ENCODE assay signal across 8 mouse cellular contexts in the genomic region with DNA sequence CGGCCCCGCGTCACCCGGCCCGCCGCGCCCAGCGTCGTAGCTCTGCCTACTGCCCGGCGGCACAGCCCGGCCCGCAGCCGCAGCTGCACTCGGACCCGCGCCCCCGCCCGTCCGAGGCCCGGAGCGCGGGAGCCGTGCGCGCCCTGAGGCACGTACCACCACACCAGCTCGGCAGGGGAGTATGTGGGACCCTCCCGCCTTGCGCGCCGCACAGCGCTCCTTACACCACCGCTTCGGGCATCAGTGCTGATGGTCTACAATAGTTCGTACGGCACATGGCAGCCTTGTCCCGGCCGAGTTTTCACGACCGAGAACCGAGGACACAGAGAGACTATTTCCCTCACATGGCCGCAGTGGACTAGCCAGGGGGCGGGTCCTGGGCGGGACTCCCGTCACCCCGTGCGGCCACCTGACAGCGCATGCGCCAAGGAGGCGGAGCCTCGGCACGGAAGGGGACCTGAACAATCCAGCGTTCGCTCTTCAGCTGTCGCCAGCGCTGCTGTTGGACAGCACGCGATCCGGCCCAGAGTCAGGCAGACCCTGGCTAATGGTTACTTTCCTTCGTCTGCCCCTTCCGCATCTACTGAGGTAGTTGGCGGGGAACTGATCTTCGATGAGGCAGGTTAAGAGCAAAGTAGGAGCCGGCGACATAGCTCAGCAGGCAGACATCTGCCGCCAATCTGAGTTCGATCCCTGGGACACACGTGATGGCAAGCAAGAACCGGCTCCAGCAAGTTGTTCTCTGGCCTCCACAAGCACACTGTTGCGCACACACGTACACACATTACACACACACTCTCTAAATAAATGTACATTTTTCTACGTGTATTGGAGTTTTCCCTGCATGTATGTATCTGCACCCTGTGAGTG. TPM values are rescaled to one million over a fixed set of nuclear protein-coding genes. Genes with fewer than 3 reads are reported as not detected.
A peak's percentile ranks its signal among the peaks of the same experiment; 100 is the strongest.
DNase-seq lines count a peak whose midpoint lies in the region; ATAC-seq and TF ChIP-seq lines count a peak whose summit lies in the region.

A gene (minus strand): TSS at position 389 of the 870 bp plus-strand sequence.

- H3K36me3 ChIP-seq in CH12.LX (replicated peaks in 1 of 2; ENCODE audit: control insufficient read depth in 1 of 2, insufficient read depth in 1 of 2, low read length in 1 of 2): peaks cover 14 to 33% of the 10 kb centered on the region in 2 experiments
- peaks cover 6% of the 10 kb centered on the region for H3K36me3 ChIP-seq in forebrain, embryonic 11.5 days (ENCODE audit: control insufficient read depth, insufficient read depth, low read length)
- H3K36me3 ChIP-seq in heart, embryonic 16.5 days (ENCODE audit: control insufficient read depth, insufficient read depth): peaks cover 19% of the 10 kb centered on the region
- peaks cover 33% of the 10 kb centered on the region for H3K36me3 ChIP-seq in liver, embryonic 15.5 days (replicated peaks)
- peaks cover 25% of the 10 kb centered on the region for H3K36me3 ChIP-seq in neural tube, embryonic 12.5 days

- no peak for TF ChIP-seq EP300 in CH12.LX (IDR thresholded peaks at IDR 0.05; ENCODE audit: low read length)

- H3K9me3 ChIP-seq in CH12.LX (replicated peaks; ENCODE audit: low read length): peaks cover 3% of the 10 kb centered on the region
- no peaks in the 10 kb centered on the region for H3K9me3 ChIP-seq in forebrain, embryonic 11.5 days (ENCODE audit: control insufficient read depth, low read length)
- no peaks in the 10 kb centered on the region for H3K9me3 ChIP-seq in heart, embryonic 16.5 days (replicated peaks; ENCODE audit: control insufficient read depth, low read length)
- no peaks in the 10 kb centered on the region for H3K9me3 ChIP-seq in liver, embryonic 15.5 days (replicated peaks)
- H3K9me3 ChIP-seq in neural tube, embryonic 12.5 days: no peaks in the 10 kb centered on the region

- TF ChIP-seq POLR2A in CH12.LX (IDR thresholded peaks at IDR 0.05; ENCODE audit: low read depth, low read length): peak; percentile 100

- ATAC-seq in forebrain, embryonic 11.5 days (replicated peaks; ENCODE audit: low FRiP score): peak; percentile 96
- ATAC-seq in heart, embryonic 16.5 days (replicated peaks; ENCODE audit: extremely low read depth, insufficient read depth, low FRiP score): peak; percentile 96
- peak; percentile 96 for ATAC-seq in liver, embryonic 15.5 days (ENCODE audit: insufficient read depth)
- ATAC-seq in neural tube, embryonic 12.5 days (ENCODE audit: low FRiP score, low read depth): peak; percentile 96

- peak within 1 kb of the TSS; percentile 96 for H3K4me2 ChIP-seq in CH12.LX (ENCODE audit: insufficient read depth, low read depth, poor library complexity, severe bottlenecking)
- H3K4me2 ChIP-seq in forebrain, embryonic 11.5 days (ENCODE audit: low read depth, low read length, severe bottlenecking): peak within 1 kb of the TSS; percentile 54
- H3K4me2 ChIP-seq in heart, embryonic 16.5 days (ENCODE audit: low read depth, low read length): peak within 1 kb of the TSS; percentile 76
- H3K4me2 ChIP-seq in liver, embryonic 15.5 days: peak within 1 kb of the TSS; percentile 80
- H3K4me2 ChIP-seq in neural tube, embryonic 12.5 days (replicated peaks): peak within 1 kb of the TSS; percentile 74

- TF ChIP-seq RAD21 in CH12.LX (IDR thresholded peaks at IDR 0.05; ENCODE audit: low read depth, low read length): no peak

- WGBS in forebrain, embryonic 11.5 days: under 1% methylated on average over 73 of the region's 73 CpGs
- WGBS in heart, embryonic 16.5 days: 0% methylated on average over 73 of the region's 73 CpGs
- under 1% methylated on average over 73 of the region's 73 CpGs for WGBS in liver, embryonic 15.5 days (ENCODE audit: insufficient replicate concordance)
- WGBS in neural tube, embryonic 12.5 days: under 1% methylated on average over 71 of the region's 73 CpGs

- peak; percentile 92 for DNase-seq in CH12.LX (ENCODE audit: extremely low read depth)
- DNase-seq in c-Kit-positive CD71-positive TER-119-negative erythroid progenitor cells, embryonic 14.5 days (ENCODE audit: low read depth): peak; percentile 90
- DNase-seq in forebrain, embryonic 11.5 days (ENCODE audit: low spot score): peak; percentile 99
- peak; percentile 95 to 98 for DNase-seq in kidney, postnatal 36 days
- peak; percentile 88 for DNase-seq in telencephalon, adult 2 months (ENCODE audit: low read depth, low spot score)

- H3K27me3 ChIP-seq in CH12.LX (replicated peaks): no peaks in the 10 kb centered on the region
- H3K27me3 ChIP-seq in forebrain, embryonic 11.5 days (ENCODE audit: control insufficient read depth, insufficient read depth, low read length): no peaks in the 10 kb centered on the region
- no peaks in the 10 kb centered on the region for H3K27me3 ChIP-seq in heart, embryonic 16.5 days (ENCODE audit: control insufficient read depth, insufficient read depth, low read length)
- no peaks in the 10 kb centered on the region for H3K27me3 ChIP-seq in liver, embryonic 15.5 days
- no peaks in the 10 kb centered on the region for H3K27me3 ChIP-seq in neural tube, embryonic 12.5 days (replicated peaks)

- peak within 1 kb of the TSS; percentile 87 for H3K9ac ChIP-seq in CH12.LX (ENCODE audit: insufficient read depth, low read depth)
- peak within 1 kb of the TSS; percentile 85 for H3K9ac ChIP-seq in forebrain, embryonic 11.5 days (ENCODE audit: low read length)
- peak within 1 kb of the TSS; percentile 87 for H3K9ac ChIP-seq in heart, embryonic 16.5 days (ENCODE audit: low read length)
- peak within 1 kb of the TSS; percentile 96 for H3K9ac ChIP-seq in liver, embryonic 15.5 days
- peak within 1 kb of the TSS; percentile 80 for H3K9ac ChIP-seq in neural tube, embryonic 12.5 days

- H3K4me3 ChIP-seq in CH12.LX (replicated peaks in 1 of 3; ENCODE audit: low read depth in 2 of 3, low read length in 2 of 3, poor library complexity in 1 of 3): peak within 1 kb of the TSS; percentile 81 to 93 (median 87)
- H3K4me3 ChIP-seq in forebrain, embryonic 11.5 days (ENCODE audit: low read depth, low read length): peak within 1 kb of the TSS; percentile 76
- peak within 1 kb of the TSS; percentile 85 for H3K4me3 ChIP-seq in heart, embryonic 16.5 days (ENCODE audit: low read length)
- peak within 1 kb of the TSS; percentile 98 for H3K4me3 ChIP-seq in liver, embryonic 15.5 days (replicated peaks)
- peak within 1 kb of the TSS; percentile 73 for H3K4me3 ChIP-seq in neural tube, embryonic 12.5 days

- peaks cover 8 to 28% of the 10 kb centered on the region in 2 experiments for H3K4me1 ChIP-seq in CH12.LX (ENCODE audit: control insufficient read depth in 1 of 2, insufficient read depth in 2 of 2)
- H3K4me1 ChIP-seq in forebrain, embryonic 11.5 days (replicated peaks; ENCODE audit: control insufficient read depth, insufficient read depth, low read length): peaks cover 7% of the 10 kb centered on the region; the same call in 1 of the 2 replicates
- peaks cover 12% of the 10 kb centered on the region for H3K4me1 ChIP-seq in heart, embryonic 16.5 days (ENCODE audit: control insufficient read depth, insufficient read depth, low read length)
- H3K4me1 ChIP-seq in liver, embryonic 15.5 days (replicated peaks): peaks cover 33% of the 10 kb centered on the region
- H3K4me1 ChIP-seq in neural tube, embryonic 12.5 days: peaks cover 15% of the 10 kb centered on the region

- in situ Hi-C loops in CH12.LX (cut with MboI; ENCODE audit: low pct_ligation_motif_present, low pct_unique_long_range_greater_than_20kb, low sequenced_read_pairs): no loop called here

- dilution Hi-C loops in CH12.LX (cut with MboI; ENCODE audit: extremely low pct_ligation_motif_present, extremely low pct_unique_long_range_greater_than_20kb, low sequenced_read_pairs): no loop called here

- peak within 1 kb of the TSS; percentile 89 for H3K27ac ChIP-seq in CH12.LX (ENCODE audit: insufficient read depth, low read depth)
- H3K27ac ChIP-seq in forebrain, embryonic 11.5 days (ENCODE audit: low read depth, low read length): peak within 1 kb of the TSS; percentile 77
- peak within 1 kb of the TSS; percentile 95 for H3K27ac ChIP-seq in heart, embryonic 16.5 days (ENCODE audit: low read length)
- peak within 1 kb of the TSS; percentile 89 for H3K27ac ChIP-seq in liver, embryonic 15.5 days (replicated peaks)
- H3K27ac ChIP-seq in neural tube, embryonic 12.5 days: peak within 1 kb of the TSS; percentile 79

- TF ChIP-seq CTCF in CH12.LX (conservative IDR thresholded peaks at IDR 0.05 in 1 of 2, IDR thresholded peaks at IDR 0.05 in 1 of 2; ENCODE audit: low read depth in 2 of 2, low read length in 2 of 2): no peak

- H3K79me2 ChIP-seq in CH12.LX (replicated peaks; ENCODE audit: control insufficient read depth, extremely low read depth, insufficient read depth, poor library complexity, severe bottlenecking): peaks cover 26% of the 10 kb centered on the region

TF ChIP-seq in CH12.LX, 34 proteins besides CTCF, POLR2A, EP300 and RAD21 (continues in another document):
- peak; percentile 87 for TF ChIP-seq NRF1 (IDR thresholded peaks at IDR 0.05; ENCODE audit: low read depth, low read length)
- 0 out of 2 replicates have a peak, but pooled peaks have one; percentile 68 for TF ChIP-seq KAT2A (IDR thresholded peaks at IDR 0.05; ENCODE audit: insufficient replicate concordance, low read length)
- 0 out of 2 replicates have a peak, but pooled peaks have one; percentile 23 for TF ChIP-seq CHD2 (IDR thresholded peaks at IDR 0.05; ENCODE audit: low read length)
- TF ChIP-seq E2F4 (IDR thresholded peaks at IDR 0.05; ENCODE audit: insufficient replicate concordance, low read depth, low read length): 0 out of 2 replicates have a peak, but pooled peaks have one; percentile 27
- no peak for TF ChIP-seq JUND (conservative IDR thresholded peaks at IDR 0.05; ENCODE audit: low read depth, low read length)
- TF ChIP-seq POLR2AphosphoS2 (IDR thresholded peaks at IDR 0.05; ENCODE audit: low read depth, low read length): peak; percentile 99
- TF ChIP-seq PAX5 (IDR thresholded peaks at IDR 0.05; ENCODE audit: low read length): no peak
- peak; percentile 99 for TF ChIP-seq CHD1 (IDR thresholded peaks at IDR 0.05; ENCODE audit: low read depth, low read length)
- no peak for TF ChIP-seq GABPA (IDR thresholded peaks at IDR 0.05; ENCODE audit: insufficient replicate concordance, low read depth, low read length)
- TF ChIP-seq SIN3A (IDR thresholded peaks at IDR 0.05; ENCODE audit: low read length): peak; percentile 76
- TF ChIP-seq USF2 (conservative IDR thresholded peaks at IDR 0.05; ENCODE audit: low read depth, low read length): no peak
- TF ChIP-seq HCFC1 (IDR thresholded peaks at IDR 0.05; ENCODE audit: low read depth, low read length): peak; percentile 76

RNA-seq across cellular contexts. Expression of the gene that starts here (rescaled TPM):
- total RNA-seq in CH12.LX (2012; rRNA removed) (30.3 and 31.9 TPM in 2 replicates), CH12.LX (2014; rRNA removed) (30.3 and 32.0 TPM in 2 replicates)
- 55.4 and 80.9 TPM in 2 replicates for polyA plus RNA-seq in CH12.LX (2012; ENCODE audit: insufficient read length, low read depth)
- 66.8 and 71.3 TPM in 2 replicates for polyA plus RNA-seq in forebrain, embryonic 11.5 days (2014; fragmentation: Nextera tagmentation; extraction: Ambion mirVana)
- 19.2 and 19.4 TPM in 2 replicates for polyA plus RNA-seq in heart, embryonic 16.5 days (2015; fragmentation: Nextera tagmentation; extraction: Ambion mirVana)
- 18.5 and 19.8 TPM in 2 replicates for polyA plus RNA-seq in liver, embryonic 15.5 days (2015; fragmentation: Nextera tagmentation; extraction: Ambion mirVana)
- 41.4 and 46.2 TPM in 2 replicates for polyA plus RNA-seq in neural tube, embryonic 12.5 days (2016; fragmentation: Nextera tagmentation; extraction: Ambion mirVana)

Comparison
In these comparisons a context has a peak if more than half of its experiments do, and no peak if none do; other contexts are left out.
1. Peak in every context shown above with its lines: DNase-seq, ATAC-seq, H3K4me3 ChIP-seq and H3K27ac ChIP-seq.